Mouse (Mus musculus) mesoderm, embryonic 11.5 days (tissue): ENCODE data around the gene Asic5.

ENCODE experiments used
- DNase-seq: peaks from one replicate; pipeline ENCODE4 v3.0.0-alpha.2; 2012; ENCODE audit warnings: low read depth, low spot score

Asic5 gene

DNA sequence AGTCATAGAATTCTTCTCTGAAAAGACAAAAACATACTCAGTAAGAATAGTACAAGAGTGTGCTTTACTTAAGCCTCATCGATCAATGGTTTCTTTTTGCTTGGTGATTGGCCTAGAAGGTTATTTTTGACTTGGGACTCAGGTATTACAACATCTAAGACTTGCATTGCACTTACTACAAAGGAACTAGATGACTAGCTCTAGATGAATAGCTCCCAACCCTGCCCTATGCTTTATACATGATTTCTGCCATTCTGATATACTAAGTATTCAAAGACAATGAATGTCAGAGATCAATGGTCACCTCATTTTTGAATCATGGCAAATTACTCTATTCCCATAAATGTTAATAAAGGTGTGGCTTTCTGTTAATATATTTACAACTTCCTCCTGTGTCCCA lies 24.9 kb downstream of the Asic5 start:
- no peak for DNase-seq

DNA sequence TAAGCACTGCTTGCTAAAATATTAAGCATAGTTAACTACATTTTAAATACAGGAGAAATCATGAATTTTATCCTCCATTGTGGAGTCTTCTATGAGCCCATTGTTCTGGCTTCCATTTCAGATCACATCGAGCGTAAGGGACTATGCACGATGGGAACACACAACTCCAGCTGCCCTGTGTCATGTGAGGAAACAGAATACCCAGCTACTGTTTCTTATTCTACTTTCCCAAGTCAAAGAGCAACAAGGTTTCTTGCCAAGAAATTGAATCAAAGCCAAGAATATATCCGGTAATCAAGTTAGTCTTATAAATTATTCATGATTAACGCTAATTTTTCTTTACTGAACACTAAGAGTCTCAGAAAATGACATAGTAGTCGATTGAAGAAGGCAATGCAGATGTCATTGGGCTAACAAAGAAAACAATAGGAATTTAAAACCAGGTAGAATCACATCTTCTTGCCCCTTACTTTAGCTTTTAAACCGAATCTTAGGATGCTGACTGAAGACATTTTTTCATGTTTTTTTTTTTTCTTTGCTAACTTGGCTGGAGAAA lies 32.1 kb downstream of the Asic5 start:
- no peak for DNase-seq

DNA sequence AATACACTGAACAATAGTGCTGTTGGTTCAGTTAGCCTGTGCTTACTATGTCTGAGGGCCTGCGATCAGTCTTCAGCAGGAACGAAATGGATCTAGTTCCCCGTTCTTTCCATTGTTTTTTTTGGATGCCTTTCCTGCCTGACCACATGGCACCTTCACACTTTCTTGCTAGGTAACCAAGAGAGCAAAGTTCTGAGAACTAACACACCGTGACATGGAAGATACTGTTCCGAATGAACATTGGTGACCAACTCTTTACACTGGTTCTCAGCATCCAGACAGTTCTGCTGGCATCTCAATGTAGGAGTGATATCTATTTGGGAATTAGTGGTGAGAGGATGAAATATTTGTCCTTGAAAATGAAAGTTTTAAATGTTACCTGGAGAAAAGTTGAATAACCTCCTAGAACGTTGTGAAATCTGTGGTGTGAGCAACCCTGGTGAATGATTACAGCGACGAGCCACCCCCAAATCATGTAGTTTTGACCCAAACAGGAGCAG lies 40.4 kb downstream of the Asic5 start:
- DNase-seq = no peak

DNA sequence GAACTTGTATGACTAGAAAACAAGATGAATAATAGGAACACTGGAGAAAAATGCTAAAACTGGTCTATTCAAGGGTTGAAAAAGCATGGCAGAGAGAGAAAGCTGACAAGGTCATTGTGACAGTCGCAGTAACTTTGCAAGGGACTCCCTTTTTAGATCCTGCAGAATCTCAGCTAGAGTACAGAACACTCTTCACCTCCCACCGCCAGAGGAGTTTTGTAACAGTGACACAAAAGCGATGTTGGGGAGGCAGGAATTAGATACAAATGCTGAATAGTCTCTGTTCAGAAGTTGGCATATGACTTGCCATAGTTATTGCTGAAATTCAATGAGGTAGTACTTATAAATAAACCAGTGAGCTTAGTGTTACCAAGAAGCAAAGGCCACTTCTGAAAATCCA lies 41.0 kb downstream of the Asic5 start:
- no peak for DNase-seq

DNA sequence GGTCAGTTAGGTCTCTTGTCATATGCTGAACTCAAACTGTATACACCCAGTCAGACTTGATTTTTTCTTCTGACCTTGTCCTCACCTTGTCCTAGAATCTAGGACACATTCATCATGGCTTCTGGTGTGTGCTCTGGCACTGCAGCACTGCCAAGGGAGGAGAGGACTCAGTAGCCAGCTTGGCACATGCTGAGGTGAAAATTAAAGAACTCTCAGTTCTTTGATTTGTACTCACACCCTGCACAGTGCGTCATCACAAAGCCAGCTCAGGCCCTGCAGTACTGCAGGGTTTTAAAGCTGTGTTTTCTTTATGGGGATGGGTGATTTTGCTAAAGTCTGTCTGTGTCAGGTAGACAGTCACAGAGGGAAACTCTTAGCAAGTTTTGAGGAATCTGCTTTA lies 45.2 kb downstream of the Asic5 start:
- DNase-seq = no peak

DNA sequence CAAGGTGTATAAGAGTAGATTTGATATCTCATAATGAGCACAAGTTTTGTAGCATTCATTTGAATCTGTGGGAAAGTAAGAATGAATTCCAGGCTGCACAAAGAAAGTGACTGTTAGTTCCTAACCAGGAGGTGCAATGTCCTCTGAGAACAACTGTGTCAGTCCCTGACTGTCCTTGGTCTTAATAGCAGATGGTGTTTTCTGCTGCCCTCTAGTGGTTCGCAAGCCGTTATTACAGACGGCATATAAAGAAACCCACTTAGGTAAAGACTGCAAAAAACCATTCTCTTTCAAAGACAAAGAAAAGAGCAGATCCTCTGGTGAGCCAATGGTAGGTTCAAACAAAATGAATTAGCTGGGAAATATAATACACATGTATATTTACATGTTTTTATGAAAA lies 47.1 kb downstream of the Asic5 start:
- DNase-seq = peak; percentile 74

DNA sequence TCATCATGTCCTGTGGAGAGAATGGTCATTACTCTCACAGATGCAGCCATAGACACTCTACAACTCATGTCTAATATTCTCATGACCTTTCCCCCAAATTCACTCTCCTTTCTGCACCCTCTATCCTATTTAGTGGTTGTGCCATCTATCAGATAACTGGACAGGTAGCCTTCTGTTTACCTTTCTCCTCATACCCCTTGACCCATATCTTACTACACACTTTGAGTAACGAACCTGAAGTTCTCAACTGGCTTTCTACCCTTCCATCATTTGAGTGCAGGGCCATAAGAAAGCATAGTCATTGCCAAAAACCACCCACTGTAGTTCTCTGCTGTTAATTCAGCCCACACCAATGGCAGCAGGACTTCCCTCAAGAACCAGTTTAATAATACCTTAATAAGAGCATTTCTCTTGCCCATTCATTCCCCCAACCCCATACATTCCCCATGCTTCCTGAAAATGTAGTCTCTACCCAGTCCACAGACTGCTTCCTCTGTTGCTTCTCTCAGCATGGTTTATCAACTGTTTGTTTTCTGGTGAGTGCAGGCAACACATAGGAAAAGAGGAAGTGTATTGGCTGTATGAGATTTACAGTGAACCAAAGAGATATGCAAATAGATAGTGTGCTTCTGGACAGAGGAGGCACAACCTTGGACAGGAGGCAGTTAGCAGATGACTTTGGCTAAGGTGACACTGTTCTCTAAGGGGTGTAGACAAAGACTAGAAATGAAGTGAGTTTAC lies 48.1 kb downstream of the Asic5 start:
- DNase-seq = no peak

DNA sequence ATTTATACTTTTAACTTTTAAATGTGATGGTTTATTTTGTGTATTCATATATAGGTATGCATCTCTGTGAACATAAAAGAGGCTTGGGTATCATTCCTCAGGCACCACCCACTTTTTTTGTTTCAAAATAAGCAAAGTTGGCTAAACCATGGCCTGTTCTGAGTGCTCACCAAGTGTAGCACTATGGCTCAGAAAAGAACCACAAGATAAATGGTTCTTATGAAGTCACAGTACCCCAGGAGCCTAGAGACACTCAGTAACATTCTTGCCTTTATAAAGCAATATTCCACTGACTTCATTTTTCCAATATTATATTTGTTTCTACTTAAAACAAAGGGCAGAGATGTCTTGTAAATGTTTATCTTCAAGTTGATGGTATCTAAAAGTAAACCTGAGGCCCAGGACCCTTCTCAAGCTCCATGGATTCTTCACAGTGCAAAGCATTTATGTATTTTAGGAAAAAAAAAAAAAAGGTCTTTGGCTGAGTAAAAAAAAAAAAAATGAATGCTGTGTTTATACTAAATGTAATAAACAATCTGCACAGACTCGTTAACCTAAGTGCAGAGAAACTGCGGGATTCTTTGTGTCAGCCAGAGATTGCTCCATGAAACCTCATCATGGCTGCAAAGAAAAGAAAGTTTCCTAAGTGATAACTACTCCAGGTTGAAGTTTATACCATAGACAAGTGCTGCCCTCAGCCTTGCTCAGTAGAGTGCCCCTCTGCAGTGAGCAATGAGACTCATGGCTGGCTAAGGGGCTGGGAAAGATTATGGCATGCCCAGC lies 54.4 kb downstream of the Asic5 start:
- no peak for DNase-seq

DNA sequence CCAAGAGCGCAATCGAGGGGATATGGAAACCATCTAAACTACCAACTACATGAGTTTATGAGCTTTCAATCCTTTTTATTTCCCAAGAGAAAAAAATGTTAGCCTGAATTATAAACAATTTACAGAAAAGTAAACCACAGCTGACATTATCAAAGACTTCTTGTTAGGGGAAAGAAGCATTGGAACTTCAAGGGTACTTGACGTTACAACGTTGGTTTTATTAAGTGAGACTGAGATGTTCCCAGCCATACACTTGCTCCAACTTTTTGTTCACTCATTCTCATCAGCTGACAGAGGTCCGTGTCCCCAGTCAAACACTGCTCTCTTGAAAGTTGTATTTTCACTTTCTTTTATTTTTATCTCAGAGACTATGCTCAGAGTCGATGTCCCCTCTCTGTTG lies 61.6 kb downstream of the Asic5 start:
- no peak for DNase-seq

DNA sequence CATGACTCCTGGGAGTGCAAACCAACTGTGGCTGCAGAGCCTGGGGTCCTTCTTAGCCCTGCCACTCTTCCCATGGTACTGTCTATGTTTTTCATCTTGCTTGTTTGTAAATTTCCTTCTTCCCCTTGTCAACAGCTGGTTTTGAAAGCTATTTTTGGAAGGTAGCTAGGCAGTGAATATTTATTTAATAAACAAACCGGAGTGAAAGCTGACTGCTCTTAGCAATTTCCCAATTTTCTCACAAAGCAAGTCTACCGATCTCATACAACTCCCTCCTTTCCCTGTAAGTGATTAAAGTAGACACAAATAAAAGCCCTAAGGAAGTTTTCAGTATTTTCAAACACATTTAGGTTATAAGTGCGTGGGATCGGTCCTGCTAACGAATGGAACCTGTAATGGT lies 62.8 kb downstream of the Asic5 start:
- DNase-seq = no peak

DNA sequence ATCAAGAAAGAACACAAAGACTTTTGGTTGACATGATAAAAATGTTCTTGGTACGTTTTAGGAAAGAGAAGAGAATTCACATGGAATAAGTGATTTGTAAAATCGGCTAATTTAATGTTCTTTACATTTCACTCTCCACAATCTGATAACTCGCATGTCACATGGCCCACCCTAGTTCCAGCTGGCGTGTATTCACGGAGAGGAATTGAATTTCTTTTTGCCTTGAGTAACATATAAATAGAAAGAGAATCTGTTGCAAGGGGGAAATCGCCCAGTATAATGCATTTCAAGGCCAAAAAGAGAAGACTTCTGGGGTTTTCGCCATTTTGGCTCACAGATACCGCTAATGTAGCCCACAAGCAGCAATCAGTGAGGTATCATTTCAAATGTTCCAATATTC lies 64.0 kb downstream of the Asic5 start:
- no peak for DNase-seq

DNA sequence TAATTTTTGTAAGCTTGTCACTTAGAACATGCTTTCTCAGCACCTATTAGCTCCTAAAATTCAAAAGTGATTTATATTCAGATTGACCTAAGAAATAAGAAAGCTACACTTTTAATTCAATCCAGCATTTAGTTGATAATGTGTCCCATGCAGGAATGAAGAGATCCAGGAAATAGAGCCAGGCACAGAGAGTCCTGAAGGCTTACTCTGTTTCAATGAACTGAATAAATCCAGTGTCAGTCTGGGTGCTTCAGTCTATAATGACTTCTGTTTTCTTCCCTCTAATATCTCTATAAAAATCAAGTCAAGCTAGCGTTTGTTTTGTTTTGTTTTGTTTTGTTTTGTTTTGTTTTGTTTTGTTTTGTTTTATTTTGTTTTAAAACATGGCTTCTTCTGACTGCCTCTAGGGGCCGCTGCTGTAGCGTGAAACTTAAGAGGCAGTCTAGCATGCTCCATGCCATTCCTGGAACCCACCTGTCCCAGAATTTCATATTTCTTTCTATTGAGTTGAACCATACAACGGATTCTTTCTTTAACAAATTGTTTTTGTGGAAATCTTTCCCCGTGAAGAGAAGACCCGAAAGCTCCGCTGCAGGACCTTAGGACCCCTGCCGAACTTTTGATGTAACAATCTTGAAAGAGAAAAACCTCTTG lies 65.1 kb downstream of the Asic5 start:
- peak; percentile 43 for DNase-seq

DNA sequence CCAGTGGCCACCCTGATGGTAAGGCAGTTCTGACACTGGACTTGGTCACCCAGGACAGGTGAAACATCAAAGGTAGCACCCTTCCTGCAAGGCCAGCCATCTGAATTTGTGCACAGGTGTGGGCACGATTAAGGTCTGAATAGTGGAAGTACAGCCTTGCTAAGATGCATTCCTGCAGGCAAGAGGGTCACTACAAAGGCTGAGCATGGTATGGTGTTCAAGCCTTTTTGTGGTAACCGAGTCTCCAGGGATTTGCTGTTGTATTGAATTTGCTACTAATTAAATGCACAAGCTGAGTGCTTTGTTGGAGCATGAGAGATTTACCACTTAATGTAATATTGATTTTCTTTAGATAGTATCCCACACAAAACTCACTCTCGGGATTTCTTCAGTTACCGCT lies 66.0 kb downstream of the Asic5 start:
- peak; percentile 37 for DNase-seq

DNA sequence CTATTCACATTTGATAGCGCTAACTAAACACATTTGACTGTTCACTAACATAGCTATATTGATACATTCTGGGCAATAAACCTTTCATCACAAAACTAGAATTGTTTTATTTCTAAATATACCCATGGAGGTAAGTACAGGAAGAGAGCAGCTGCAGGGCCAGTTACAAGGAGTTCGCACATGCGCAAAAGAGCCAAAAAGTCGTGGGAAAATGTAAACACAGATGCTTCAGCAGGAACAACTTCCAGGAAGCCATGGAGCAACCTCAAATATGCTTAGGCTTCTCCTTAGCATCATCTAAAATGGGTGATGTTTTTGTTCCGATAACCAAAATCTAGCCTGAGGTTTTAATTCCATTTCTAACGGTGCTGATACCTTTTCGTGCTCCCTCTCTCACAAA lies 66.6 kb downstream of the Asic5 start:
- DNase-seq = no peak

DNA sequence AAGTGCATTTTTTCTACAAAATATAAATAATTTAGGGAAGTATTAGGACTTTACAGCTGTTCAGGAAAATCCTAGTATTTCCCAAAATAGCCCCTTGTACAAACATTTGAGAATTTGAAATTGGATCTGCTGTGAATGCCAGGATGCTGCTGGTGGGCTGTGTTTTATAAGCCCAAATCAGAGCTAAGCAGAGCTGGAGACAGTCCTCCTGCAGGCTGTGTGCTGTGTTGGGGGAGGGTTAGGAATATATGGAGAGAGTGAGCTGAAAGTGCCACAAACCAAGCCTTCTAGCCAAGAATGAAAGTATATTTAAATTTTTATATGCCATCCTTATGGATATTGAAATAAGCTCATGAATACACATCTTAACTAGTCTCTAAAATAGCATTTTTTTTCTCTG lies 69.4 kb downstream of the Asic5 start:
- DNase-seq = no peak

DNA sequence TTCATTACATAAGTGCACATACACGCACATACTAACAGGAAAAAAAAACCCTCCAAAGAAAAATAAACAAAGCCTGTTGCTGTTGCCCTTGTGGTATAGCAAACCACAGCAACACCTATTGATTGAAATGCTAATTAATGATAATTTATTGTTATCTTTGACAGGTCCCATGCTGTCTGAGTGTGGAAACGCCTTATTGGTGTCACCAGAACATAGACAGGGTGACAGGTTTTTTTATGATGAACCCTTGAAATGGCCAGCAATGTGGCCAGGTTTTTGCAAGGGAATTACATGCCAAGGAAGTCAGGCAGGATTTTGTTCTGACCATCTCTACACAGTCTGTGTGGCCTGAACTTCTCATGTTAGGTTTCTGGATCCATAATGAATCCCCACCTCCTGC lies 69.9 kb downstream of the Asic5 start:
- DNase-seq = no peak

DNA sequence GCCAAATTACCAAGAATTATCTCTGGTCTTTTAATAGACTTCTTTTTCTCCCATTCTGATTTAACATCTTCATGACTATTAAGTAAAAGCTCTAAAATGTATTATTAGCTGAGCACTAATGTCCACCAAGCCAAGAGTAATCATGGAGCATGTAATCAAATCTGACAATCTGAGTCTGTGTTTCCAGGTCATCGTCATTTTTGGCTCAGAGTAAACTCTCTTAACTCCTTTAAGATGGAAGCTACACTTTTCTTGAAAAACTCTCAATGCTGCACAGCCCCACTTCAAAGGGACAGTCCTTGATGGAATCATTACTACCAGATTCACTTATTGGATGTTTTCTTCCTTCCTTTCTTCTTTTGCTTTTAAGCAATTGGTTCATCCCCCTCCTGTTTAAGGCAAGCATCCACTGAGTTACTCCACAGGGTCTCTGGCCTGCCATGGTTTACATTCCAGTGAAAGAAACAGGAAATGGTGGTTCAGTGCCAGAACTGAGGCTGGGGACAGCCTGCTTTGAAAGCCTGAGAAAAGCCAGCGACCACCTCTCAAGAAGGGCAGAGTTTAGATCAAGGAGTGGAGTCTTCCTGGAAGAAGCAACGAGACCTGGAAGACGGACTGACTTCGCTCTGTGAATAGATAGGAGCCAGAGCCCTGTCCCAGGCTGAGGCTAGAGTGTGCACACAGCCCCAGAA lies 72.3 kb downstream of the Asic5 start:
- no peak for DNase-seq

DNA sequence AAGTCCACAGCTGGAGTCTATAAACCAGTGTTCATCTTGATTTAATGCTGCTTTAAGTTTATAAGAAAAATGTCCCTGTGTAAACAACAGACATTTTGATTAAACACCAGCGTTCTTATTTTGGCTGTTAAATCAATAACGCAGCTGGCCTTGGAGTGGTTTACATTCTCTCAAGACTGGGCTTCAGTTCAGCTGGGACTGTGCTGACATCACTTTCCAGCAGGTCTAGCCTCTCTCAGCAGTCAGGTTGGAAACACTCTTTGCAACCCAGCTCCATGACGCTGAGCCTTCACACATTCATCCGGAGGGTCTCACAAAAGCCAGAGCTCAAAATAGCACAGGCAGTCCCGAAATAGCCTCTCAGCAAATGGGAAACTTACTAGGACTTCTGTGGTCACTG lies 75.1 kb downstream of the Asic5 start:
- DNase-seq = no peak

DNA sequence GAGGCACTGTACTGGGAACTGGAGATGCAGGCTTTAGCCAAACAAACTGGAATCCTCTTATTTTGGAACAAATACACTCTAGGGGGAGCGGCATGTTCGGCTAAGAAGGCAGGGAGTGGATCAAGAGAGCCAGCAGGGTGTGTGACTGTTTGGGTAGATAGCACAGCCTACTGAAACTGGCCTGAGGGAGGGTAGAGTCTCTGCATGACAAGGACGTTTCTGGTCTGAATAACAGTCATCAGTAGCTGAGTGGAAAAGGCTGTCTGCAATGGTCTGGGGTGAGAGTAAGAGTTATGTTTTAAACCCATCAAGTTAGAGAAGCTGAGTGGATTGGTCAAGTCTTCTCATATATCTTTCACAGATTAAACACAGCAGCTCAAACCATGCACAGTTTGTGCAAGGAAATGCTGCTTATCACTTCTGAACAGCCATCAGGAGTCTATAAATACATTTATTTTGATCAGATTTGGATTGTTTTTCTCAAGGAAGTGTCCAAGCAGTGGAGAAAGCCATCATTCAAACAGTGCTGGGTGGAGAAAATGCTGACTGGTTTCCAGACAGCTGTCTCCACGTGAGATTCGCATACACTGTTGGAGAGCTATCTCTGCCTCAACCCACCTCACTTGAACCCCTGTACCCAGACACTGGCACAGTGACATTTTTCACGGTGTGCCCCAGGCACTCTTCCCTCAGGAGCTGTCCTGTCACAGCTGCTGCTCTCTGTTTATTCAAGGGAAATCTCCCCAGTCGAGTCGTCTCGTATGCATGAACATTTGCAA lies 79.5 kb downstream of the Asic5 start:
- DNase-seq = no peak

DNA sequence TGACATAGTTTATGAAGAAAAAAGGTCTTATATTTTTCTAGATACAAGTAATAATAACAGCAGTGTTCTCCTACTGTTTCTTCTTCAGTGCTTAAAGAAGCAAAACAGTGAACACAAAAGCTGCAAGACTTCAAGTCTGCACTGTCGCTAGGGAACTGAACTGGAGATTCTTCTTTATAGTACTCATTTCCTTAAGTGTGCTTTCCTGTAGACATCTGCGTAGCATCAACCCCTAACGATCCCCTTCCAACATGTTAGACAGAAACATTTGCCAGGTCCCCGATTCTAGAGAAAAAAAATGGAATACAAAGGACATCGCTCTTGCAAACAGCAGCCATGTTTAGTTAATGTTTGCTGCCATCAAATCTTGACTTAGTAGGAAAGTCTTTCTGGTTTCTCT lies 85.7 kb downstream of the Asic5 start:
- DNase-seq = no peak
